Mouse (Mus musculus) liver, adult 2 months (tissue): ENCODE measurements around the gene Dock1. TPM values are rescaled to one million over a fixed set of nuclear protein-coding genes. Genes with fewer than 3 reads are reported as not detected.

ENCODE experiments used
- DNase-seq: peaks from one replicate; pipeline ENCODE4 v3.0.0-alpha.2; 2011; ENCODE audit warnings: low read depth, low spot score; ENCODE audit errors: extremely low read depth
- H3K27ac ChIP-seq: fragments of 200-500 bp; replicated peaks from 2 replicates; pipeline ENCODE4 v1.5.1; 2012; ENCODE audit warnings: low read depth, mild to moderate bottlenecking, control low read depth, inconsistent platforms, low read length; ENCODE audit not compliant: insufficient read depth
- H3K27me3 ChIP-seq: fragments of 200-500 bp; 2 replicates; pipeline ENCODE4 v1.6.1; 2012; ENCODE audit warnings: mild to moderate bottlenecking, moderate library complexity, low read length, inconsistent platforms; ENCODE audit not compliant: control insufficient read depth, insufficient read depth
- H3K36me3 ChIP-seq: fragments of 200-500 bp; 2 replicates; pipeline ENCODE4 v1.6.1; 2012; ENCODE audit warnings: low read length, inconsistent platforms; ENCODE audit not compliant: control insufficient read depth, insufficient read depth
- H3K4me1 ChIP-seq: fragments of 200-500 bp; 2 replicates; pipeline ENCODE4 v1.6.1; 2011; ENCODE audit warnings: low read length; ENCODE audit not compliant: control insufficient read depth, insufficient read depth
- H3K4me3 ChIP-seq: fragments of 200-500 bp; 2 replicates; pipeline ENCODE4 v1.5.1; 2011; ENCODE audit warnings: low read depth, mild to moderate bottlenecking, control low read depth, low read length, moderate library complexity; ENCODE audit not compliant: insufficient read depth
- H3K79me2 ChIP-seq: fragments of 200-500 bp; 2 replicates; pipeline ENCODE4 v1.6.1; 2012; ENCODE audit warnings: inconsistent platforms, mild to moderate bottlenecking, low read length, moderate library complexity; ENCODE audit not compliant: control insufficient read depth, insufficient read depth
- H3K9ac ChIP-seq: fragments of 200-500 bp; 2 replicates; pipeline ENCODE4 v1.6.1; 2012; ENCODE audit warnings: low read depth, mild to moderate bottlenecking, control low read depth, inconsistent platforms, low read length
- CTCF ChIP-seq: fragments of 200-500 bp; IDR thresholded peaks from 2 replicates; pipeline ENCODE4 v1.5.1; 2011; ENCODE audit warnings: low read depth, low read length, control low read depth
- POLR2A ChIP-seq: fragments of 200-500 bp; IDR thresholded peaks from 2 replicates; pipeline ENCODE4 v1.6.1; 2011; ENCODE audit warnings: low read length, control low read depth; ENCODE audit not compliant: insufficient read depth; ENCODE audit errors: extremely low read depth
- WGBS: fragments of 180-500 bp; shearing (Covaris S2); methylation state at CpG from one replicate; pipeline ENCODE4 v1.1.7; 2018; 5-methylcytosine and 5-hydroxymethylcytosine counted together
- polyA plus RNA-seq: library from polyadenylated mRNA; depleted of rRNA; stranded (reverse); fragments of >200 nt; gene quantifications from 2 replicates; pipeline ENCODE4 v1.2.3, GENCODE M21; 2012
- total RNA-seq: library from RNA; depleted of rRNA; stranded (reverse); fragments of >200 nt; gene quantifications from 2 replicates; pipeline ENCODE4 v1.2.3, GENCODE M21; 2014

The Dock1 gene
- total and polyA plus RNA-seq, 2 experiments: 2.4 to 17.0 TPM

DNA sequence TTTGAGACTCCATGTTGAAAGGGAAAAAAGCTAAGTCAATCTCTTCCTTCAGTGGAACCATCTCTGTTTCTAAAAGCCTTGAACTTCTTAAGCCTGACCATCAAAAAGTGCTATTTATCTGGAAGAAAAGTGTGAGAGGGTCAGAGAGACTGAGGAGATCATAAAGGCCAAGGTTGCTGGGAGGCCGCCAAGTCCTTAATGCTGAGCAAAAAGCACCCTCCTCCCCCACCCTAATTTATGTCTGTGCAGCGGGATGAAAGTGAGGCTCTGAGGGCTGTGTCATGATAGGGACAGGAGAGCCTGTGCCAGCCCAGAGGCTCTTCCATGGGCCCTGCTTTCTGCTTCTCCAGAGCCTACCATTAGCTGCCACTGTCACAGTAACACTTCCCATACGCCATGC is 436.1 kb downstream of the Dock1 start:
- Histone ChIP-seq H3K4me3 (no peak overlapping the region), H3K27ac (no peak overlapping the region), H3K4me1 (no peaks in the 10 kb centered on the region), H3K27me3 (no peaks in the 10 kb centered on the region), H3K36me3 (peaks cover 19% of the 10 kb centered on the region), H3K79me2 (no peaks in the 10 kb centered on the region), H3K9ac (no peak overlapping the region)
- 90% methylated on average over 3 of the region's 3 CpGs for WGBS
- DNase-seq: no peak
- no peak for TF ChIP-seq CTCF
- no peak for TF ChIP-seq POLR2A

DNA sequence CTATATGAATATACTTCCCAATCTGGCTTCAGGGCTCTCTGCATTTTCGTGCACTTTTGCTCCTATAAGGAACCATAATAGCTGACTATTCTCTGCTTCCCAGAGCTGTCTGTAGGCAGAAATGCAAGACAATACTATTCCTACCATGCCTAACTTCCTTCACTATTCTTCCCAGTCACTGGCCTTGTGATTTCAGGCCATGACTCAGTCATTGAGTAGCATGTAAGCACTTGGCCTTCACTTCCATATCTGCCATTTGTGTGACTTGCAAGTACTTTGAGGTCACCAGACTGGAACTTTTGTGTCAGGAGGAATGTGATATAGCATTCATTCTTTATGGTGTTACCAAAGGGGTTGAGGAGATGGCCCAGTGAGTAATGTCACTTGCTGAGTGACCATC is 439.9 kb downstream of the Dock1 start:
- Histone ChIP-seq H3K27ac (no peak overlapping the region), H3K4me1 (no peaks in the 10 kb centered on the region), H3K4me3 (no peak overlapping the region), H3K79me2 (no peaks in the 10 kb centered on the region), H3K9ac (no peak overlapping the region), H3K36me3 (peaks cover 27% of the 10 kb centered on the region), H3K27me3 (no peaks in the 10 kb centered on the region)
- 89% methylated on average over 1 of the region's 1 CpGs for WGBS
- DNase-seq: no peak
- TF ChIP-seq CTCF: no peak

DNA sequence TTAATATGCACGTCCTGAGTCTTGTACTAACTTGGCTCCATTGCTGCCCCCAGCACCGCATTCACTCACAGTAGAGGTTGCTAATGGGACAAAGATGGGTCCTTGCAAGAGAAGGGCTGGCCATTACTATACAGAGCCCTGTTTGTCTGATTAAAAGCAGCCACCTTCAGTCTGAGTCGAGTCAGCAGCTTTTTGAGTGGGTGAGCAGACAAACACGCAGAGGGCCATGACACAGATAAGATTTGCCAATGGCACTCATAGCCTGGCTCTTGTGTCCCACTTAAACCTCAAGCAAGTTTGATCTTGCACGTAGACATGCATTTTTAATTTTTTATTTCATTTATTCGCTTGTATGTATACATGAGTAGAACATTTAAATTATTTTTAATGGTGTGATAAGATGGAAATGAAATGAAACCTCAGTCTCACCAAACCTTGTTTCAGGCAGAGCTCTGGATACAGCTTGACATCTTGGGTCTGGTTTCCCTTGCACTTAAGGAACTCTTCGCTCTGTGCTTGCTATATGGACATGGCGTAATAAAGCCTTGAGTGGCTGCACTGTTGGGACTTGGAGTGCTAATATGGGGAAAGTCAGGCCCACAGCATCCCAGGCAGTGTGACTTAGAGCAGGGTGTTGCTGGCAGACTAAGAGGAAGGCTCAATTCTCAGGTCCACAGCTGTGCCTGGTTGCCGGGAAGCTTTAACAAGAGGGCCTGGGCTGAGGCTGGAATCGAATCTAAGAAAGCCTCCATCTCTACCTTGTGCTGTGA is 455.0 kb downstream of the Dock1 start:
- Histone ChIP-seq H3K9ac (no peak overlapping the region), H3K36me3 (peaks cover 3% of the 10 kb centered on the region; the same call in 1 of the 2 replicates), H3K27me3 (no peaks in the 10 kb centered on the region), H3K4me3 (no peak overlapping the region), H3K27ac (no peak overlapping the region), H3K4me1 (no peaks in the 10 kb centered on the region), H3K79me2 (no peaks in the 10 kb centered on the region)
- TF ChIP-seq CTCF: no peak
- TF ChIP-seq POLR2A: no peak
- no peak for DNase-seq
- WGBS: 96% methylated on average over 10 of the region's 10 CpGs

DNA sequence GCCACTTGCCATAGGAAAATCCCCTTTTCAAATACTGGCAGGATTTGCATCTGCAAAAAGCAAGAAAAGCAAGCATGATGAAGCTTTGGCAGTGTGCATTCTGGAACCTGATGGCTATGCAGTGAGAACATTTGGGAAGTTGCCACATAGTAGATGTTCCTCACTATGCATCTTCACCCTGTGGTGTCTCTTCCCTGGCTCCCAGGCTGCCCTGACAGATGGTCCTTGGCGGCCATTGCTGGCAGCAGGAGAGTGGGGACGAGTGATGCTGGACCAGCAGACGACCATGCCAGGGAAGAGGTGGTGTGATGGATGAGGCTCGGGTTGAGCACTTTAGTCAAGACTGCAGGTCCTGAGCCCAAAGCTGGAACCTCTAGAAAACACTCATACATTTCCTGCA is 462.0 kb downstream of the Dock1 start:
- Histone ChIP-seq H3K27ac (no peak overlapping the region), H3K9ac (no peak overlapping the region), H3K27me3 (no peaks in the 10 kb centered on the region), H3K4me1 (no peaks in the 10 kb centered on the region), H3K4me3 (no peak overlapping the region), H3K36me3 (peaks cover 9% of the 10 kb centered on the region), H3K79me2 (no peaks in the 10 kb centered on the region)
- TF ChIP-seq CTCF (no peak), POLR2A (no peak)
- 86% methylated on average over 4 of the region's 4 CpGs for WGBS
- no peak for DNase-seq

DNA sequence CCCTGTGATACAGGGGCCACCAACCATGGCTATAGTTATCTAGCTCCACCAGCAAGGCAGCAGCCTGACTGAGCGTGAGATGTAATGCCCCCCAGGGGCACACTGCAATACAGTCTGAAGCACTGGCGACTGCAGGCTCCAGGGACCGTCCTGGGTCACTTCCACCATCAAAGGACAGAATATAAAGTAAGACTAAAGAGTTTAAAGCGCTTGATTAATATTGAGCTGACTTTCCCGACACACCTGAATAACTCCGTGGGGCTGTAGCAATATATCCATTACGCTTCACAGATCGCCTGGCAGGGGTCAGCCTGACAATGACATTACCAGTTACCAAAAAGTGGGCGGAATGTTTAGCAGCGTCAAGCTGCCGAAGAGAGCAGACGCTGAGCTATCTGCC is 464.2 kb downstream of the Dock1 start:
- peaks cover 16% of the 10 kb centered on the region for H3K36me3 ChIP-seq
- H3K27ac ChIP-seq: no peak overlapping the region
- TF ChIP-seq CTCF (no peak), POLR2A (no peak)
- H3K4me3 ChIP-seq: no peak overlapping the region
- H3K27me3 ChIP-seq: no peaks in the 10 kb centered on the region
- no peaks in the 10 kb centered on the region for H3K4me1 ChIP-seq
- no peaks in the 10 kb centered on the region for H3K79me2 ChIP-seq
- no peak overlapping the region for H3K9ac ChIP-seq
- 96% methylated on average over 12 of the region's 12 CpGs for WGBS
- DNase-seq: no peak

DNA sequence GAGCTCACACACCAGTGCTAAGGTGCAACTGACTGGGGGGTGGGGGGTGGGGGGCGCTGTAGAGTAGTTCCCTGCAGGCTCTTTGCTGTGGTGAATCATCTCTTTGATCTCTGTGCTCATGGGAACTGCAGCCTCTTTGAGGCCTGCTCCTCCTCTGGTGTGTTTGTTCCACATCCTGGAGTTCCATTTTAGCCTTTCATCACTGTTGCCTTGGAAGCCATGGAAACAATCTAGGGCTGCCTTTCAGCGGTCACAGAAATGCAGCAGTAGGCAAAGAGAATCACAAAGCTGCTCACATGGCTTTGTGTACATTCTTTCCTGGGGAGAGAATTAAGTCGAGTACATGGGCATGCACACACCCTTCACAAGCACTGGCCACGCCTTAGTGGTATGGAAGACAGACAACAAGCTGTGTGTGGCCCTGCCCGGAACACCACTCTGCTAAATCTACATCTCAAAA is 468.7 kb downstream of the Dock1 start:
- Histone ChIP-seq H3K27ac (no peak overlapping the region), H3K79me2 (no peaks in the 10 kb centered on the region), H3K9ac (no peak overlapping the region), H3K4me1 (no peaks in the 10 kb centered on the region), H3K36me3 (peaks cover 21% of the 10 kb centered on the region), H3K4me3 (no peak overlapping the region), H3K27me3 (no peaks in the 10 kb centered on the region)
- DNase-seq: no peak
- 79% methylated on average over 5 of the region's 5 CpGs for WGBS
- TF ChIP-seq POLR2A (no peak), CTCF (no peak)
